Mouse (Mus musculus) hindbrain, embryonic 11.5 days (tissue): ENCODE data around the gene Adamtsl1. TPM values are rescaled to one million over a fixed set of nuclear protein-coding genes. Genes with fewer than 3 reads are reported as not detected.
A peak's percentile ranks its signal among the peaks of the same experiment; 100 is the strongest.

ENCODE experiments used
- ATAC-seq: fragments of 200-750 bp; cut with Nextera tagmentation; 2 replicates; pipeline ENCODE4 v1.8.0; 2017; ENCODE audit warnings: mild to moderate bottlenecking, moderate TSS enrichment, moderate library complexity; ENCODE audit not compliant: low FRiP score
- DNase-seq: peaks from one replicate; pipeline ENCODE4 v3.0.0-alpha.2; 2015; ENCODE audit warnings: low spot score
- H3K27ac ChIP-seq: fragments of 300-500 bp; sonication (generic); 2 replicates; pipeline ENCODE4 v1.5.1; 2014; ENCODE audit warnings: mild to moderate bottlenecking, low read depth, low read length
- H3K27me3 ChIP-seq: fragments of 300-500 bp; sonication (generic); 2 replicates; pipeline ENCODE4 v1.6.1; 2014; ENCODE audit warnings: mild to moderate bottlenecking, low read length, moderate library complexity, mixed read lengths; ENCODE audit not compliant: control insufficient read depth, insufficient read depth
- H3K36me3 ChIP-seq: fragments of 300-500 bp; sonication (generic); 2 replicates; pipeline ENCODE4 v1.6.1; 2014; ENCODE audit warnings: mild to moderate bottlenecking, low read length, moderate library complexity, mixed read lengths; ENCODE audit not compliant: control insufficient read depth, insufficient read depth
- H3K4me1 ChIP-seq: fragments of 300-500 bp; sonication (generic); replicated peaks from 2 replicates; pipeline ENCODE4 v1.6.1; 2014; ENCODE audit warnings: low read length, mixed read lengths; ENCODE audit not compliant: control insufficient read depth, insufficient read depth
- H3K4me2 ChIP-seq: fragments of 300-500 bp; sonication (generic); replicated peaks from 2 replicates; pipeline ENCODE4 v1.6.1; 2014; ENCODE audit warnings: mild to moderate bottlenecking, low read depth, low read length
- H3K4me3 ChIP-seq: fragments of 300-500 bp; sonication (generic); 2 replicates; pipeline ENCODE4 v1.5.1; 2014; ENCODE audit warnings: low read depth, low read length
- H3K9ac ChIP-seq: fragments of 300-500 bp; sonication (generic); 2 replicates; pipeline ENCODE4 v1.6.1; 2014; ENCODE audit warnings: low read depth, low read length
- H3K9me3 ChIP-seq: fragments of 300-500 bp; sonication (generic); 2 replicates; pipeline ENCODE4 v1.6.1; 2016; ENCODE audit warnings: low read length; ENCODE audit not compliant: control insufficient read depth
- WGBS: fragments of 180-500 bp; shearing (Covaris S2); extraction: QIAGEN DNeasy Blood & Tissue Kit; methylation state at CpG from one replicate; pipeline ENCODE4 v1.1.7; 2014; 5-methylcytosine and 5-hydroxymethylcytosine counted together
- polyA plus RNA-seq: library from polyadenylated mRNA; unstranded; fragments of >200 nt; fragmentation: Nextera tagmentation; extraction: Ambion mirVana; gene quantifications from 2 replicates; pipeline ENCODE4 v1.2.1, GENCODE M21; 2014

Gene Adamtsl1
- polyA plus RNA-seq, 1 experiment from 2014 or later: 11.1 TPM

GRCm38 (mm10) chr4:85695237-85695636, 181.3 kb downstream of the Adamtsl1 start:
- ATAC-seq (no peak), DNase-seq (no peak)
- Histone ChIP-seq H3K4me3 (no peak overlapping the region), H3K27me3 (no peaks in the 10 kb centered on the region), H3K9ac (no peak overlapping the region), H3K4me2 (no peak overlapping the region), H3K36me3 (no peaks in the 10 kb centered on the region), H3K9me3 (no peaks in the 10 kb centered on the region), H3K27ac (no peak overlapping the region), H3K4me1 (no peaks in the 10 kb centered on the region)
- 95% methylated on average over 1 of the region's 1 CpGs for WGBS

GRCm38 (mm10) chr4:85707352-85708057, 193.5 kb downstream of the Adamtsl1 start:
- no peak overlapping the region for H3K4me3 ChIP-seq
- ATAC-seq (peak; percentile 86), DNase-seq (peak; percentile 54)
- H3K27me3 ChIP-seq: no peaks in the 10 kb centered on the region
- no peaks in the 10 kb centered on the region for H3K36me3 ChIP-seq
- WGBS: 35% methylated on average over 7 of the region's 7 CpGs
- no peak overlapping the region for H3K9ac ChIP-seq
- no peak overlapping the region for H3K4me2 ChIP-seq
- H3K9me3 ChIP-seq: no peaks in the 10 kb centered on the region
- no peak overlapping the region for H3K27ac ChIP-seq
- H3K4me1 ChIP-seq: no peaks in the 10 kb centered on the region

- Histone ChIP-seq H3K9me3 (no peaks in the 10 kb centered on the region), H3K4me1 (no peaks in the 10 kb centered on the region), H3K36me3 (no peaks in the 10 kb centered on the region), H3K27ac (no peak overlapping the region), H3K4me2 (no peak overlapping the region), H3K4me3 (no peak overlapping the region), H3K9ac (no peak overlapping the region), H3K27me3 (no peaks in the 10 kb centered on the region)
- DNase-seq: no peak
- WGBS: 90% methylated on average over 2 of the region's 2 CpGs
- no peak for ATAC-seq
These were observed 195.7 kb downstream of the Adamtsl1 start for GRCm38 (mm10) chr4:85709636-85710035.

- Histone ChIP-seq H3K27me3 (no peaks in the 10 kb centered on the region), H3K4me2 (no peak overlapping the region), H3K4me1 (no peaks in the 10 kb centered on the region), H3K4me3 (no peak overlapping the region), H3K9ac (no peak overlapping the region), H3K36me3 (no peaks in the 10 kb centered on the region), H3K9me3 (no peaks in the 10 kb centered on the region), H3K27ac (no peak overlapping the region)
- 84% methylated on average over 3 of the region's 3 CpGs for WGBS
- no peak for DNase-seq
- ATAC-seq: no peak
These were observed 211.0 kb downstream of the Adamtsl1 start for GRCm38 (mm10) chr4:85724999-85725398.

GRCm38 (mm10) chr4:85727731-85728130, 213.8 kb downstream of the Adamtsl1 start:
- DNase-seq (no peak), ATAC-seq (no peak)
- 86% methylated on average over 2 of the region's 2 CpGs for WGBS
- no peaks in the 10 kb centered on the region for H3K27me3 ChIP-seq
- H3K27ac ChIP-seq: no peak overlapping the region
- H3K4me3 ChIP-seq: no peak overlapping the region
- H3K9me3 ChIP-seq: no peaks in the 10 kb centered on the region
- no peaks in the 10 kb centered on the region for H3K4me1 ChIP-seq
- H3K36me3 ChIP-seq: no peaks in the 10 kb centered on the region
- H3K9ac ChIP-seq: no peak overlapping the region
- H3K4me2 ChIP-seq: no peak overlapping the region

- no peaks in the 10 kb centered on the region for H3K9me3 ChIP-seq
- no peak overlapping the region for H3K4me3 ChIP-seq
- no peak overlapping the region for H3K27ac ChIP-seq
- no peaks in the 10 kb centered on the region for H3K36me3 ChIP-seq
- no peak for ATAC-seq
- no peak for DNase-seq
- no peak overlapping the region for H3K4me2 ChIP-seq
- 81% methylated on average over 1 of the region's 1 CpGs for WGBS
- no peak overlapping the region for H3K9ac ChIP-seq
- H3K4me1 ChIP-seq: no peaks in the 10 kb centered on the region
- H3K27me3 ChIP-seq: no peaks in the 10 kb centered on the region
These were observed 214.4 kb downstream of the Adamtsl1 start for GRCm38 (mm10) chr4:85728416-85728815.

GRCm38 (mm10) chr4:85740478-85740877, 226.5 kb downstream of the Adamtsl1 start:
- no peaks in the 10 kb centered on the region for H3K27me3 ChIP-seq
- H3K36me3 ChIP-seq: no peaks in the 10 kb centered on the region
- WGBS: 84% methylated on average over 4 of the region's 4 CpGs
- no peak overlapping the region for H3K9ac ChIP-seq
- DNase-seq (no peak), ATAC-seq (no peak)
- H3K9me3 ChIP-seq: no peaks in the 10 kb centered on the region
- H3K4me2 ChIP-seq: no peak overlapping the region
- H3K27ac ChIP-seq: no peak overlapping the region
- H3K4me1 ChIP-seq: no peaks in the 10 kb centered on the region
- no peak overlapping the region for H3K4me3 ChIP-seq

GRCm38 (mm10) chr4:85741825-85742391, 227.9 kb downstream of the Adamtsl1 start:
- no peak overlapping the region for H3K9ac ChIP-seq
- no peaks in the 10 kb centered on the region for H3K36me3 ChIP-seq
- no peak overlapping the region for H3K4me3 ChIP-seq
- DNase-seq: peak; percentile 19
- H3K4me1 ChIP-seq: no peaks in the 10 kb centered on the region
- no peak overlapping the region for H3K27ac ChIP-seq
- H3K4me2 ChIP-seq: no peak overlapping the region
- H3K9me3 ChIP-seq: no peaks in the 10 kb centered on the region
- WGBS: 18% methylated on average over 3 of the region's 3 CpGs
- peak; percentile 59; the same call in 1 of the 2 replicates for ATAC-seq
- no peaks in the 10 kb centered on the region for H3K27me3 ChIP-seq

- Histone ChIP-seq H3K4me1 (no peaks in the 10 kb centered on the region), H3K27ac (no peak overlapping the region), H3K27me3 (no peaks in the 10 kb centered on the region), H3K9me3 (no peaks in the 10 kb centered on the region), H3K36me3 (no peaks in the 10 kb centered on the region), H3K4me2 (no peak overlapping the region), H3K4me3 (no peak overlapping the region), H3K9ac (no peak overlapping the region)
- WGBS: 94% methylated on average over 1 of the region's 1 CpGs
- DNase-seq (no peak), ATAC-seq (no peak)
These were observed 229.5 kb downstream of the Adamtsl1 start for GRCm38 (mm10) chr4:85743427-85743826.
